Mouse (Mus musculus) neural tube, embryonic 15.5 days (tissue): ENCODE measurements at regions not wholly inside any gene's neighbourhood (a gene's known extent, or its start where the extent isn't known, plus 50 kb on each side); places are given as distances from the start of the nearest gene placed in this dataset.

Experiments used
- ATAC-seq: fragments of 200-750 bp; cut with Nextera tagmentation; 2 replicates; pipeline ENCODE4 v1.8.0; 2017; ENCODE audit warnings: mild to moderate bottlenecking, moderate TSS enrichment, moderate library complexity; ENCODE audit not compliant: low FRiP score
- H3K27ac ChIP-seq: fragments of 300-500 bp; sonication (generic); replicated peaks from 2 replicates; pipeline ENCODE4 v1.5.1; 2015; ENCODE audit warnings: mild to moderate bottlenecking, inconsistent platforms
- H3K27me3 ChIP-seq: fragments of 300-500 bp; sonication (generic); replicated peaks from 2 replicates; pipeline ENCODE4 v1.6.1; 2015; ENCODE audit warnings: inconsistent platforms
- H3K36me3 ChIP-seq: fragments of 300-500 bp; sonication (generic); 2 replicates; pipeline ENCODE4 v1.6.1; 2015; ENCODE audit warnings: inconsistent platforms
- H3K4me1 ChIP-seq: fragments of 300-500 bp; sonication (generic); 2 replicates; pipeline ENCODE4 v1.6.1; 2015; ENCODE audit warnings: inconsistent platforms
- H3K4me2 ChIP-seq: fragments of 300-500 bp; sonication (generic); 2 replicates; pipeline ENCODE4 v1.6.1; 2015; ENCODE audit warnings: inconsistent platforms, mild to moderate bottlenecking, moderate library complexity
- H3K4me3 ChIP-seq: fragments of 300-500 bp; sonication (generic); replicated peaks from 2 replicates; pipeline ENCODE4 v1.5.1; 2015; ENCODE audit warnings: mild to moderate bottlenecking, inconsistent platforms
- H3K9ac ChIP-seq: fragments of 300-500 bp; sonication (generic); replicated peaks from 2 replicates; pipeline ENCODE4 v1.6.1; 2015; ENCODE audit warnings: mild to moderate bottlenecking, inconsistent platforms
- H3K9me3 ChIP-seq: fragments of 300-500 bp; sonication (generic); replicated peaks from 2 replicates; pipeline ENCODE4 v1.6.1; 2016; ENCODE audit warnings: inconsistent platforms
- WGBS: fragments of 180-500 bp; shearing (Covaris S2); methylation state at CpG from one replicate; pipeline ENCODE4 v1.1.7; 2015; ENCODE audit warnings: mixed read lengths; 5-methylcytosine and 5-hydroxymethylcytosine counted together

- Histone ChIP-seq H3K9me3 (no peaks in the 10 kb centered on the region), H3K4me2 (no peak overlapping the region), H3K4me1 (no peaks in the 10 kb centered on the region), H3K36me3 (no peaks in the 10 kb centered on the region), H3K27me3 (no peaks in the 10 kb centered on the region), H3K4me3 (no peak overlapping the region), H3K9ac (no peak overlapping the region), H3K27ac (no peak overlapping the region)
- ATAC-seq, result no peak
- 91% methylated on average over 7 of the region's 7 CpGs for WGBS
These were observed 631.0 kb upstream of the Fam160b2 start for GRCm38 (mm10) chr14:71230484-71231188.

- Histone ChIP-seq H3K27me3 (no peaks in the 10 kb centered on the region), H3K27ac (no peak overlapping the region), H3K9ac (no peak overlapping the region), H3K4me2 (no peak overlapping the region), H3K4me3 (no peak overlapping the region), H3K36me3 (no peaks in the 10 kb centered on the region), H3K4me1 (no peaks in the 10 kb centered on the region), H3K9me3 (no peaks in the 10 kb centered on the region)
- 94% methylated on average over 2 of the region's 2 CpGs for WGBS
- no peak for ATAC-seq
These were observed 630.3 kb upstream of the Fam160b2 start for GRCm38 (mm10) chr14:71229955-71230354.

GRCm38 (mm10) chr14:71228894-71229446 is 629.3 kb upstream of the Fam160b2 start:
- Histone ChIP-seq H3K27me3 (no peaks in the 10 kb centered on the region), H3K36me3 (no peaks in the 10 kb centered on the region), H3K27ac (no peak overlapping the region), H3K4me2 (no peak overlapping the region), H3K4me1 (no peaks in the 10 kb centered on the region), H3K4me3 (no peak overlapping the region), H3K9me3 (no peaks in the 10 kb centered on the region), H3K9ac (no peak overlapping the region)
- ATAC-seq, result no peak
- WGBS, result 59% methylated on average over 8 of the region's 8 CpGs

GRCm38 (mm10) chr14:71217041-71217440 is 617.4 kb upstream of the Fam160b2 start:
- no peak overlapping the region for H3K9ac ChIP-seq
- 0 out of 2 replicates have a peak, but pooled peaks cover 3% of the 10 kb centered on the region for H3K4me1 ChIP-seq
- H3K27me3 ChIP-seq, result no peaks in the 10 kb centered on the region
- no peak overlapping the region for H3K27ac ChIP-seq
- H3K4me2 ChIP-seq, result no peak overlapping the region
- no peaks in the 10 kb centered on the region for H3K9me3 ChIP-seq
- no peaks in the 10 kb centered on the region for H3K36me3 ChIP-seq
- no peak overlapping the region for H3K4me3 ChIP-seq
- ATAC-seq, result no peak
- 80% methylated on average over 1 of the region's 1 CpGs for WGBS

GRCm38 (mm10) chr14:71211359-71211978 is 611.8 kb upstream of the Fam160b2 start:
- Histone ChIP-seq H3K4me2 (no peak overlapping the region), H3K4me1 (0 out of 2 replicates have a peak, but pooled peaks cover 3% of the 10 kb centered on the region), H3K27me3 (no peaks in the 10 kb centered on the region), H3K9me3 (no peaks in the 10 kb centered on the region), H3K4me3 (no peak overlapping the region), H3K36me3 (no peaks in the 10 kb centered on the region), H3K9ac (no peak overlapping the region), H3K27ac (no peak overlapping the region)
- no peak for ATAC-seq
- 94% methylated on average over 3 of the region's 3 CpGs for WGBS

GRCm38 (mm10) chr14:71203459-71203858 is 603.8 kb upstream of the Fam160b2 start:
- no peak for ATAC-seq
- H3K4me1 ChIP-seq, result peaks cover 8% of the 10 kb centered on the region; the same call in 1 of the 2 replicates
- no peak overlapping the region for H3K27ac ChIP-seq

GRCm38 (mm10) chr14:71200917-71201316 is 601.3 kb upstream of the Fam160b2 start:
- H3K9ac ChIP-seq, result no peak overlapping the region
- H3K9me3 ChIP-seq, result no peaks in the 10 kb centered on the region
- no peaks in the 10 kb centered on the region for H3K36me3 ChIP-seq
- peaks cover 8% of the 10 kb centered on the region; the same call in 1 of the 2 replicates for H3K4me1 ChIP-seq
- no peaks in the 10 kb centered on the region for H3K27me3 ChIP-seq
- 97% methylated on average over 1 of the region's 1 CpGs for WGBS
- ATAC-seq, result no peak
- no peak overlapping the region for H3K27ac ChIP-seq
- no peak overlapping the region for H3K4me3 ChIP-seq
- no peak overlapping the region for H3K4me2 ChIP-seq

More at GRCm38 (mm10) chr14:71203459-71203858, 603.8 kb upstream of the Fam160b2 start:
- no peak overlapping the region for H3K4me2 ChIP-seq
- no peaks in the 10 kb centered on the region for H3K27me3 ChIP-seq
- no peaks in the 10 kb centered on the region for H3K36me3 ChIP-seq
- H3K9ac ChIP-seq, result no peak overlapping the region
- H3K9me3 ChIP-seq, result no peaks in the 10 kb centered on the region
- H3K4me3 ChIP-seq, result no peak overlapping the region
- 69% methylated on average over 6 of the region's 6 CpGs for WGBS

- Histone ChIP-seq H3K9me3 (no peaks in the 10 kb centered on the region), H3K27me3 (no peaks in the 10 kb centered on the region), H3K27ac (no peak overlapping the region), H3K36me3 (no peaks in the 10 kb centered on the region), H3K9ac (no peak overlapping the region), H3K4me1 (peaks cover 8% of the 10 kb centered on the region; the same call in 1 of the 2 replicates), H3K4me2 (no peak overlapping the region), H3K4me3 (no peak overlapping the region)
- WGBS, result 66% methylated on average over 9 of the region's 9 CpGs
- no peak for ATAC-seq
These were observed 599.7 kb upstream of the Fam160b2 start for GRCm38 (mm10) chr14:71199178-71199879.

- Histone ChIP-seq H3K9ac (no peak overlapping the region), H3K9me3 (no peaks in the 10 kb centered on the region), H3K36me3 (no peaks in the 10 kb centered on the region), H3K4me1 (peaks cover 4% of the 10 kb centered on the region; the same call in 1 of the 2 replicates), H3K27me3 (no peaks in the 10 kb centered on the region), H3K4me2 (no peak overlapping the region), H3K4me3 (no peak overlapping the region), H3K27ac (no peak overlapping the region)
- WGBS, result 92% methylated on average over 2 of the region's 2 CpGs
- ATAC-seq, result no peak
These were observed 594.6 kb upstream of the Fam160b2 start for GRCm38 (mm10) chr14:71194219-71194618.

- H3K27ac ChIP-seq, result no peak overlapping the region
- H3K4me3 ChIP-seq, result no peak overlapping the region
- H3K9ac ChIP-seq, result no peak overlapping the region
- no peaks in the 10 kb centered on the region for H3K9me3 ChIP-seq
- H3K4me2 ChIP-seq, result no peak overlapping the region
- H3K36me3 ChIP-seq, result no peaks in the 10 kb centered on the region
- no peaks in the 10 kb centered on the region for H3K4me1 ChIP-seq
- 91% methylated on average over 5 of the region's 5 CpGs for WGBS
- ATAC-seq, result no peak
- no peaks in the 10 kb centered on the region for H3K27me3 ChIP-seq
These were observed 592.9 kb upstream of the Fam160b2 start for GRCm38 (mm10) chr14:71192486-71192885.

- Histone ChIP-seq H3K4me2 (no peak overlapping the region), H3K27me3 (no peaks in the 10 kb centered on the region)
- WGBS, result 84% methylated on average over 2 of the region's 2 CpGs
These were observed 589.7 kb upstream of the Fam160b2 start for GRCm38 (mm10) chr14:71189360-71189759.

More at GRCm38 (mm10) chr14:71189360-71189759, 589.7 kb upstream of the Fam160b2 start:
- H3K9me3 ChIP-seq, result no peaks in the 10 kb centered on the region
- no peaks in the 10 kb centered on the region for H3K4me1 ChIP-seq
- no peaks in the 10 kb centered on the region for H3K36me3 ChIP-seq
- no peak overlapping the region for H3K9ac ChIP-seq
- H3K27ac ChIP-seq, result no peak overlapping the region
- ATAC-seq, result no peak
- no peak overlapping the region for H3K4me3 ChIP-seq
